Mouse (Mus musculus) forebrain, embryonic 16.5 days (tissue): ENCODE results near the gene Elf2. TPM values are rescaled to one million over a fixed set of nuclear protein-coding genes. Genes with fewer than 3 reads are reported as not detected.
A peak's percentile ranks its signal among the peaks of the same experiment; 100 is the strongest.

Experiments
- ATAC-seq: fragments of 200-750 bp; cut with Nextera tagmentation; 2 replicates; pipeline ENCODE4 v1.8.0; 2017; ENCODE audit warnings: mild to moderate bottlenecking, moderate library complexity
- H3K27ac ChIP-seq: fragments of 300-500 bp; sonication (generic); 2 replicates; pipeline ENCODE4 v1.5.1; 2014; ENCODE audit warnings: low read length, control low read depth
- H3K27me3 ChIP-seq: fragments of 300-500 bp; sonication (generic); replicated peaks from 2 replicates; pipeline ENCODE4 v1.6.1; 2014; ENCODE audit warnings: low read length; ENCODE audit not compliant: control insufficient read depth, insufficient read depth
- H3K36me3 ChIP-seq: fragments of 300-500 bp; sonication (generic); 2 replicates; pipeline ENCODE4 v1.6.1; 2014; ENCODE audit not compliant: control insufficient read depth, insufficient read depth
- H3K4me1 ChIP-seq: fragments of 300-500 bp; sonication (generic); replicated peaks from 2 replicates; pipeline ENCODE4 v1.6.1; 2014; ENCODE audit warnings: low read length; ENCODE audit not compliant: control insufficient read depth, insufficient read depth
- H3K4me2 ChIP-seq: fragments of 300-500 bp; sonication (generic); 2 replicates; pipeline ENCODE4 v1.6.1; 2014; ENCODE audit warnings: mild to moderate bottlenecking, low read length, control low read depth
- H3K4me3 ChIP-seq: fragments of 300-500 bp; sonication (generic); replicated peaks from 2 replicates; pipeline ENCODE4 v1.5.1; 2014; ENCODE audit warnings: mild to moderate bottlenecking, low read length, control low read depth
- H3K9ac ChIP-seq: fragments of 300-500 bp; sonication (generic); replicated peaks from 2 replicates; pipeline ENCODE4 v1.6.1; 2014; ENCODE audit warnings: low read depth, low read length, control low read depth
- H3K9me3 ChIP-seq: fragments of 300-500 bp; sonication (generic); 2 replicates; pipeline ENCODE4 v1.6.1; 2016; ENCODE audit warnings: low read length; ENCODE audit not compliant: control insufficient read depth
- WGBS: fragments of 180-500 bp; shearing (Covaris S2); extraction: QIAGEN DNeasy Blood & Tissue Kit; methylation state at CpG from one replicate; pipeline ENCODE4 v1.1.7; 2014; 5-methylcytosine and 5-hydroxymethylcytosine counted together
- polyA plus RNA-seq: library from polyadenylated mRNA; unstranded; fragments of >200 nt; fragmentation: Nextera tagmentation; extraction: Ambion mirVana; gene quantifications from 2 replicates; pipeline ENCODE4 v1.2.1, GENCODE M21; 2015

Elf2 gene
- 46.2 and 54.9 TPM in 2 replicates for polyA plus RNA-seq

- Histone ChIP-seq H3K27me3 (no peaks in the 10 kb centered on the region), H3K4me3 (peak within 1 kb of the TSS; percentile 90), H3K9ac (peak within 1 kb of the TSS; percentile 94), H3K4me2 (peak within 1 kb of the TSS; percentile 85), H3K27ac (peak within 1 kb of the TSS; percentile 99), H3K9me3 (no peaks in the 10 kb centered on the region), H3K36me3 (no peaks in the 10 kb centered on the region), H3K4me1 (peaks cover 8% of the 10 kb centered on the region)
- ATAC-seq = peak; percentile 82
- WGBS = under 1% methylated on average over 71 of the region's 87 CpGs
These were observed at the start of gene Elf2 for GRCm38 (mm10) chr3:51340552-51341267. Gene Elf2 (minus strand): TSS chr3:51340663.

GRCm38 (mm10) chr3:51388904-51389303 is 48.4 kb upstream of the Elf2 start:
- Histone ChIP-seq H3K9me3 (no peaks in the 10 kb centered on the region), H3K27ac (no peak overlapping the region), H3K4me3 (no peak overlapping the region), H3K9ac (peak overlapping the region; percentile 39; the same call in 1 of the 2 replicates), H3K36me3 (no peaks in the 10 kb centered on the region), H3K27me3 (no peaks in the 10 kb centered on the region), H3K4me2 (peak overlapping the region; percentile 29), H3K4me1 (no peaks in the 10 kb centered on the region; the same call in 1 of the 2 replicates)
- ATAC-seq = no peak
- whole genome bisulfite sequencing = 9% methylated on average over 13 of the region's 13 CpGs

GRCm38 (mm10) chr3:51387868-51388381 is 47.5 kb upstream of the Elf2 start:
- H3K4me2 ChIP-seq = no peak overlapping the region
- no peaks in the 10 kb centered on the region for H3K27me3 ChIP-seq
- no peaks in the 10 kb centered on the region; the same call in 1 of the 2 replicates for H3K4me1 ChIP-seq
- no peaks in the 10 kb centered on the region for H3K36me3 ChIP-seq
- H3K4me3 ChIP-seq = no peak overlapping the region
- no peak overlapping the region for H3K9ac ChIP-seq
- ATAC-seq = no peak
- H3K9me3 ChIP-seq = no peaks in the 10 kb centered on the region
- 53% methylated on average over 8 of the region's 8 CpGs for WGBS
- H3K27ac ChIP-seq = no peak overlapping the region

- Histone ChIP-seq H3K27me3 (no peaks in the 10 kb centered on the region), H3K4me1 (no peaks in the 10 kb centered on the region; the same call in 1 of the 2 replicates), H3K4me2 (no peak overlapping the region), H3K27ac (no peak overlapping the region), H3K36me3 (no peaks in the 10 kb centered on the region), H3K9ac (no peak overlapping the region), H3K4me3 (no peak overlapping the region), H3K9me3 (no peaks in the 10 kb centered on the region)
- no peak for ATAC-seq
- WGBS = 82% methylated on average over 3 of the region's 3 CpGs
These were observed 46.6 kb upstream of the Elf2 start for GRCm38 (mm10) chr3:51387134-51387451.

- no peaks in the 10 kb centered on the region for H3K9me3 ChIP-seq
- H3K36me3 ChIP-seq = no peaks in the 10 kb centered on the region
- H3K4me3 ChIP-seq = no peak overlapping the region
- 53% methylated on average over 12 of the region's 12 CpGs for WGBS
- no peak overlapping the region for H3K9ac ChIP-seq
- H3K27ac ChIP-seq = no peak overlapping the region
- no peaks in the 10 kb centered on the region for H3K27me3 ChIP-seq
- no peak overlapping the region for H3K4me2 ChIP-seq
- ATAC-seq = no peak
- H3K4me1 ChIP-seq = no peaks in the 10 kb centered on the region; the same call in 1 of the 2 replicates
These were observed 46.1 kb upstream of the Elf2 start for GRCm38 (mm10) chr3:51386441-51387133.

- no peak for ATAC-seq
- no peaks in the 10 kb centered on the region for H3K4me1 ChIP-seq
- no peak overlapping the region for H3K4me3 ChIP-seq
- no peaks in the 10 kb centered on the region for H3K9me3 ChIP-seq
- H3K27ac ChIP-seq = no peak overlapping the region
- WGBS = 29% methylated on average over 12 of the region's 12 CpGs
- H3K36me3 ChIP-seq = no peaks in the 10 kb centered on the region
- H3K4me2 ChIP-seq = no peak overlapping the region
- no peaks in the 10 kb centered on the region for H3K27me3 ChIP-seq
- no peak overlapping the region for H3K9ac ChIP-seq
These were observed 42.9 kb upstream of the Elf2 start for GRCm38 (mm10) chr3:51383409-51383808.

GRCm38 (mm10) chr3:51380660-51381014 is 40.2 kb upstream of the Elf2 start:
- WGBS = 74% methylated on average over 2 of the region's 5 CpGs
- Histone ChIP-seq H3K27me3 (no peaks in the 10 kb centered on the region), H3K4me3 (no peak overlapping the region), H3K4me1 (no peaks in the 10 kb centered on the region), H3K4me2 (no peak overlapping the region), H3K9me3 (no peaks in the 10 kb centered on the region), H3K36me3 (no peaks in the 10 kb centered on the region), H3K27ac (no peak overlapping the region), H3K9ac (no peak overlapping the region)
- no peak for ATAC-seq

- ATAC-seq = no peak
- WGBS = 92% methylated on average over 5 of the region's 5 CpGs
These were observed 39.6 kb upstream of the Elf2 start for GRCm38 (mm10) chr3:51379786-51380659.

GRCm38 (mm10) chr3:51378665-51378946 is 38.1 kb upstream of the Elf2 start:
- Histone ChIP-seq H3K4me2 (no peak overlapping the region), H3K36me3 (no peaks in the 10 kb centered on the region), H3K27ac (no peak overlapping the region), H3K4me3 (no peak overlapping the region), H3K9ac (no peak overlapping the region), H3K9me3 (no peaks in the 10 kb centered on the region), H3K27me3 (no peaks in the 10 kb centered on the region), H3K4me1 (no peaks in the 10 kb centered on the region)
- ATAC-seq = no peak
- WGBS = 82% methylated on average over 3 of the region's 3 CpGs

More at GRCm38 (mm10) chr3:51379786-51380659, 39.6 kb upstream of the Elf2 start:
- no peak overlapping the region for H3K9ac ChIP-seq
- H3K27me3 ChIP-seq = no peaks in the 10 kb centered on the region
- H3K36me3 ChIP-seq = no peaks in the 10 kb centered on the region
- no peak overlapping the region for H3K4me3 ChIP-seq
- no peak overlapping the region for H3K27ac ChIP-seq
- H3K4me2 ChIP-seq = no peak overlapping the region
- H3K9me3 ChIP-seq = no peaks in the 10 kb centered on the region
- H3K4me1 ChIP-seq = no peaks in the 10 kb centered on the region
